Mouse (Mus musculus) ES-E14 (cell line): ENCODE measurements around the gene Vdac2. TPM values are rescaled to one million over a fixed set of nuclear protein-coding genes. Genes with fewer than 3 reads are reported as not detected.

Experiments used
- DNase-seq: peaks from one replicate; pipeline ENCODE4 v3.0.0-alpha.2; 2013; ENCODE audit warnings: low read depth, low spot score
- H3K27ac ChIP-seq: 2 replicates; pipeline ENCODE4 v1.5.1; 2012; ENCODE audit warnings: low read depth, mild to moderate bottlenecking, low read length, moderate library complexity, mixed read lengths; ENCODE audit not compliant: poor library complexity, insufficient read depth, severe bottlenecking
- H3K36me3 ChIP-seq: 2 replicates; pipeline ENCODE4 v1.6.1; 2012; ENCODE audit warnings: mild to moderate bottlenecking, low read length, moderate library complexity, mixed read lengths; ENCODE audit not compliant: control insufficient read depth, poor library complexity, insufficient read depth, severe bottlenecking
- H3K4me1 ChIP-seq, 2 experiments: fragments of 150-350 bp in 1 of 2; sonication (generic) in 1 of 2; 2 replicates each; pipeline ENCODE4 v1.6.1; 2012; ENCODE audit warnings: low read length in 2 of 2, mild to moderate bottlenecking in 1 of 2, mixed read lengths in 1 of 2; ENCODE audit not compliant: control insufficient read depth in 2 of 2, insufficient read depth in 2 of 2, poor library complexity in 1 of 2
- H3K4me3 ChIP-seq, 2 experiments: fragments of 150-350 bp in 1 of 2; sonication (generic) in 1 of 2; 2 replicates each; pipeline ENCODE4 v1.5.1; 2012; ENCODE audit warnings: low read length in 2 of 2, low read depth in 1 of 2, mild to moderate bottlenecking in 1 of 2, mixed read lengths in 1 of 2; ENCODE audit not compliant: insufficient read depth in 1 of 2, poor library complexity in 1 of 2, severe bottlenecking in 1 of 2
- H3K9ac ChIP-seq: 2 replicates; pipeline ENCODE4 v1.6.1; 2012; ENCODE audit warnings: low read depth, mild to moderate bottlenecking, low read length, mixed read lengths; ENCODE audit not compliant: poor library complexity, insufficient read depth, severe bottlenecking
- H3K9me3 ChIP-seq: fragments of 150-350 bp; sonication (generic); 2 replicates; pipeline ENCODE4 v1.6.1; 2012; ENCODE audit warnings: low read depth, mild to moderate bottlenecking, low read length; ENCODE audit not compliant: control insufficient read depth, insufficient read depth
- CHD2 ChIP-seq: IDR thresholded peaks from 2 replicates; pipeline ENCODE4 v1.6.1; 2014; ENCODE audit warnings: mild to moderate bottlenecking, low read depth, low read length, inconsistent platforms
- HCFC1 ChIP-seq: IDR thresholded peaks from 2 replicates; pipeline ENCODE4 v1.6.1; 2012; ENCODE audit warnings: low read length, inconsistent platforms, borderline replicate concordance; ENCODE audit not compliant: insufficient read depth
- MAFK ChIP-seq: IDR thresholded peaks from 2 replicates; pipeline ENCODE4 v1.6.1; 2014; ENCODE audit warnings: mild to moderate bottlenecking, low read depth, low read length, inconsistent platforms; ENCODE audit not compliant: insufficient read depth
- ZC3H11A ChIP-seq: IDR thresholded peaks from 2 replicates; pipeline ENCODE4 v1.6.1; 2012; ENCODE audit warnings: low read depth, mild to moderate bottlenecking, inconsistent platforms, low read length, borderline replicate concordance
- ZNF384 ChIP-seq: IDR thresholded peaks from 2 replicates; pipeline ENCODE4 v1.6.1; 2012; ENCODE audit warnings: low read depth, low read length, inconsistent platforms
- in situ Hi-C, 2 experiments: fragments of 600-800 bp; cut with MboI; formaldehyde crosslinking; loops; one replicate each; pipeline ENCODE4 v1.15.1; 2025; ENCODE audit warnings: low sequenced_read_pairs in 2 of 2, inconsistent platforms in 1 of 2; ENCODE audit not compliant: unreplicated experiment in 2 of 2
- total RNA-seq: library from RNA; depleted of rRNA; stranded (reverse); fragments of 300-350 nt; gene quantifications from 2 replicates; pipeline ENCODE4 v1.2.3, GENCODE M21; 2012

The Vdac2 gene
- total RNA-seq, 1 experiment = 305 TPM

DNA sequence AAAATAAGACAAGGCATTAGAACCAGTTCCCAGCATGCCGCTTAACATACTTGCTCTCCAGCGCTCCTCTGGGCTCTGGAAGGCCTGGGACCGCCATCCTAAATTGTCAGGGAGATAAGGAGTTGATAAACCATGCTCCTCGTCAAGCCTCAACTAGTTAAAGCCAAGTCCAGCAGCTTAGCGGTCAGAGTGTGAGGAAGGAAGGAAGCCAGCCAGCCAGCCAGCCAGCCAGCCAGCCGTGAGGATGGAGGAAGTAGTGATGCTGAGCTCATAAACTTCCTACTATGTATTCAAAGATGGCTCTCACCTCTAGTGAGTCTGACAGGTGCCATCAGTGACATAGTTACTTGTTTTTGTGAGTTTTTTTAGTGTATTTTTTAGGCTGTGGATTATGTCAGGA, 18.2 kb downstream of the Vdac2 start:
- H3K4me3 ChIP-seq = no peak overlapping the region
- DNase-seq = no peak
- no peak for TF ChIP-seq CHD2
- no peak for TF ChIP-seq ZNF384
- TF ChIP-seq MAFK = no peak
- no peak for TF ChIP-seq HCFC1
- no peak for TF ChIP-seq ZC3H11A
- H3K9me3 ChIP-seq = no peaks in the 10 kb centered on the region
- no peak overlapping the region for H3K9ac ChIP-seq
- 0 out of 4 replicates have a peak, but pooled peaks cover 0 to 2% of the 10 kb centered on the region in 2 experiments for H3K4me1 ChIP-seq
- peaks cover 64% of the 10 kb centered on the region for H3K36me3 ChIP-seq
- no peak overlapping the region for H3K27ac ChIP-seq
- in situ Hi-C loops = no loop called here

DNA sequence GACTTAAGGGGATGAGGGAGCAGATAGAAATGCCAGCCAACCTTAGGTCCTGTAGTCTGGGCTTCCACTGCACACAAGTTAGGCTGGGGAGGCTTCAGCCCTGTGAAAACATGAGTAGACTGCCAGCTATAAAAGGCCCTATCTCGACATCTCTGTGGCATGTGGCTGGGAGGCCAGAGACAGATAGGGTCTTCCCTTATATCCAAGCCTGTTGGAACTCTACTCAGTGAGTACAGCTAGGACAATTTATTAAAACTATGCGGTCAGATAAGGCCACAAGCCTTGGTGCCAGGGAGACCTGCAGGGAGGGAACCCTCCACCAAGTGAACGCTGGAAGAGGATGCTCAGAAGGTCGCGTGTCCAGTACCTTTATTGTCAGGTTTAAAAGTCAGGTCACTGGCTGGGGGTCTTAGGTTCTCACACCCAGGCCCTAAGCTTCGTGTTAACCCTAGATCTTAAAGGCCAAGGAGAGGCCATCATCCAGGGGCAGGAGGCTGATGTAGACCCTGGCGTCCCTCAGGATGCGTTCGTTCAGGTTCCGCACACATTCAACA, 21.9 kb downstream of the Vdac2 start:
- H3K4me3 ChIP-seq = peak overlapping the region; percentile 14 to 89; a peak in 2 of 4 replicates
- H3K9ac ChIP-seq = peak overlapping the region; percentile 15; the same call in 1 of the 2 replicates
- DNase-seq = no peak
- no peaks in the 10 kb centered on the region for H3K9me3 ChIP-seq
- peaks cover 41% of the 10 kb centered on the region for H3K36me3 ChIP-seq
- in situ Hi-C loops = no loop called here
- H3K4me1 ChIP-seq = 0 out of 4 replicates have a peak, but pooled peaks cover 0 to 7% of the 10 kb centered on the region in 2 experiments
- TF ChIP-seq HCFC1 (no peak), ZNF384 (no peak), ZC3H11A (no peak), MAFK (no peak), CHD2 (no peak)
- H3K27ac ChIP-seq = no peak overlapping the region

DNA sequence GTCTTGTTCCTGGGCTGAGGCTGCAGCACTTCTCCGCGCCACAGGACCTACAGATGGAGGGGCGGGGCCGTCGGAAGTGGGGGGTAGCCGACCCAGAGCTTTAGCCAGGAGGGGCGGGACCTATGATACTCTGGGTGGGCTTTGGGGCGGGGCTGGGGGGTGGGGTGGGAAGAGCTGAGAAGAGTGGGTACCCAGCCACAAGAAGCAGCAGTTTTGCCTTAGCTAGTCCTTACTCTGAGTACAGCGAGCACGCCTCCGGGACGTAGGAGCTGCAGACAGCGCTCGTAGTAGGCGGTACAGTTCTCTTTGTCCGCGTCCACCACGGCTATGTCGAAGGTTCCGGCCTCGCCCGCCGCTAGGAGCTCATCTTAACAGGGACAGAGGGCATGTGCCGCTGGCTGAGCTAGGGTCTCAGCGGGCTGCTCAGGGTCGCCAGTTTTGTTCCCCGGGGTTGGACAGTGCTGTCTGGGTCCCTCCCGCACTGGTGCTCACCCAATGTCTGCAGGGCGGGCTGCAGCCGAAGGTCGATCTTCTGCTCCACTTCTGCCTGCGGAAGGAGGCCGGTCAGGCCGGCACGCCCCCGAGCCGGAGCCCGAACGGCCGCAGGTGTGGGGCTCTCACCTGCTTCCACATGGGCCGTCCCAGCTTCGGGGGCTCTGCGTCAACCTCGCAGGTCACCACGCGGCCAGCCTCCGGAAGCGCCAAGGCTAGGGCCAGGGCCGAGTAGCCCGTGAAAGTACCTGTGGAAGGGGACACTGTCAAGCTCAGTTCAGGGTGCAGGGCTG, 22.5 kb downstream of the Vdac2 start:
- Histone ChIP-seq H3K4me3 (peak overlapping the region; percentile 89 to 94), H3K36me3 (peaks cover 36% of the 10 kb centered on the region), H3K9ac (peak overlapping the region; percentile 96), H3K9me3 (no peaks in the 10 kb centered on the region), H3K4me1 (0 out of 4 replicates have a peak, but pooled peaks cover 0 to 5% of the 10 kb centered on the region in 2 experiments), H3K27ac (peak overlapping the region; percentile 74; the same call in 1 of the 2 replicates)
- TF ChIP-seq CHD2 (no peak), MAFK (no peak), ZC3H11A (no peak), HCFC1 (no peak), ZNF384 (no peak)
- peak; percentile 73 for DNase-seq
- in situ Hi-C loops = no loop called here

DNA sequence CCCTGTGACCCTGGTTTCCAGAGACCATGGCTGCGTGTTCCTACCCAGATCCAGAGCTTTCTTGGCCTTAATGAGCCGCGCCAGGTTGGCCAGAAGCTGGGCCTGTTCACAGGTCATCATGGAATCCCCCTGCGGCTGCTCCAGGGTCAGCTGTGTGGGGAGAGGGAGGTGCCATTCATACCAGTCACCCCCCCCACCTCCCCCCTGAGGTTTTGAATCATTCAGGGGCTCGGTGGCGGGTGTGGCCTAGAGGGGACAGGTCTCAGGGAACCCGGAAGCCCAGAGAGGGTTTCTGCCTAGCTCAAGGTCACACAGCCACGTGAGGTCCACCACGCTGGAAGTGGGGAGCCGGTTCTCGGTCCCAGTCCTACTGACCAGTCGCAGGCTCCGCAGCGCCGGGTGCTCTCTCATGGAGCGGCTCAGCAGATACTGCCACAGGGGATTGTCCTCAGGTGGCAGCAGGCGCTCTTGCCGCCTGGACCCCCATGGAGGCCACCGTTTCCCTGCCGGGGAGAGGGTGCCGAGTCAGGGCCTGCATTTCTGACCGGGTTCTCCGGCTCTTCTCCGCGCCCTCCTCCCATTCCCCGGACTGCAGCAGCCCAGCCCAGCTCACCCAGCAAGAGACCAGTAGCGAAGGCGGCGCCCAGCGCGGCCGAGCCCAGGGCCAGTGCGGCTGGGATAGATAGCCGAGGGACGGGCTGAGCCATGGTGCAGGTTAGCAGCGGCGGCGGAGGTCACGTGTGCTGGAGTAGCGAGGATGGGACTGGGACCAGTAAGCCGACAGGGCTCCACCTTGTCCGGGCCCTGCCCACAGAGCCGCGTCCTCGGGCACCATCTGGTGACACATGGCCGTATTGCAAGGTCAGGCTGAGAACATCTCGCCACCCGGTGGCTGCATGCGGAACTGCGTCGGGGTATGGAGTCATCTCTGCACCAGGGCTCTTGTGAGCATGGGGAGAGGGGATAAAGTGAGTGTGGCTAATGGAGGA, 23.4 kb downstream of the Vdac2 start, which contains the start of gene Comtd1:
Gene Comtd1, minus strand, starts transcription at position 812 of the 989 bp plus-strand sequence.
- no peaks in the 10 kb centered on the region for H3K9me3 ChIP-seq
- H3K36me3 ChIP-seq = peaks cover 28% of the 10 kb centered on the region
- peak within 1 kb of the TSS; percentile 74 for H3K27ac ChIP-seq
- TF ChIP-seq ZC3H11A = peak; percentile 76; the same call in 1 of the 2 replicates
- 0 out of 2 replicates have a peak, but pooled peaks have one; percentile 24 for TF ChIP-seq MAFK
- peak; percentile 77 for TF ChIP-seq HCFC1
- peak; percentile 72 for TF ChIP-seq ZNF384
- peak; percentile 40; the same call in 1 of the 2 replicates for TF ChIP-seq CHD2
- peak; percentile 92 for DNase-seq
- in situ Hi-C loops = no loop called here
- peak within 1 kb of the TSS; percentile 96 for H3K9ac ChIP-seq
- H3K4me1 ChIP-seq = 0 out of 4 replicates have a peak, but pooled peaks cover 0 to 5% of the 10 kb centered on the region in 2 experiments
- H3K4me3 ChIP-seq = peak within 1 kb of the TSS; percentile 89 to 94
